Mouse (Mus musculus) olfactory bulb, adult 2 months (tissue): ENCODE results near the gene Sf3a2.

Experiments
- CTCF ChIP-seq: fragments of 200-500 bp; IDR thresholded peaks from 2 replicates; pipeline ENCODE4 v1.5.1; 2012; ENCODE audit warnings: low read depth, mild to moderate bottlenecking, low read length, moderate library complexity; ENCODE audit not compliant: insufficient read depth
- POLR2A ChIP-seq: fragments of 200-500 bp; IDR thresholded peaks from 2 replicates; pipeline ENCODE4 v1.6.1; 2012; ENCODE audit warnings: mild to moderate bottlenecking, low read depth, low read length, moderate library complexity; ENCODE audit not compliant: insufficient read depth

- no peak for TF ChIP-seq CTCF
- no peak for TF ChIP-seq POLR2A
These were observed 39.3 kb upstream of the Sf3a2 start for GRCm38 (mm10) chr10:80758651-80759050.
